Comparison of ENCODE assay signal across 35 mouse cellular contexts in the genomic region with DNA sequence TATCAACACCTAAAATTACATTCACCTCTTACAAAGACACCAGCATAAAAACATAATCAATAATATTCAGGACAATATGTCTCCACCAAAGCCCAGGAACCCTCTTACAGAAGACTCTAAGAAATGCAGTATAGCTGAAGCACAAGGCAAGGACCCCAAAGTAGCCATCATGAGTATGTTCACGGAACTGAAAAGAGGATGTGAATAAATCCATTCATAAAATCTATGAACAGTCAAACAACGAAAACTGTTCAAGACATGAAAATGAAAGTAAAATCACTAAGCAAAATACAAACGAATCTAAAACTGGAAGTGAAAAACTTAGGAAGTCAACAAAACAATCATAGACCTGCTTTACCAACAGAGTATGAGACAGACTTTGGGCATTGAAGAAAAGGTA. TPM values are rescaled to one million over a fixed set of nuclear protein-coding genes. Genes with fewer than 3 reads are reported as not detected.
DNase-seq lines count a peak whose midpoint lies in the region; ATAC-seq and TF ChIP-seq lines count a peak whose summit lies in the region.
"Had no signal": no experiment of that assay in that cellular context is flagged by ENCODE, and none has a peak within 500 bp of the region (broad histone marks: within the 10 kb centered on the region; RNA-seq: fewer than 3 reads in every experiment).

No protein-coding gene starts in this region.

- WGBS in liver, adult 2 months = 63% methylated on average over 3 of the region's 3 CpGs
- WGBS in liver, embryonic 11.5 days = 74% methylated on average over 3 of the region's 3 CpGs
- 70% methylated on average over 3 of the region's 3 CpGs for WGBS in kidney, adult 2 months
- 87% methylated on average over 3 of the region's 3 CpGs for WGBS in forebrain, embryonic 12.5 days

- no peak for TF ChIP-seq CTCF in liver, adult 2 months (IDR thresholded peaks at IDR 0.05; ENCODE audit: low read depth, low read length)
- TF ChIP-seq CTCF in kidney, adult 2 months (conservative IDR thresholded peaks at IDR 0.05; ENCODE audit: insufficient read depth, insufficient read length, low read depth, low read length) = no peak

- no peak overlapping the region for H3K27ac ChIP-seq in liver, adult 2 months (replicated peaks; ENCODE audit: insufficient read depth, low read depth, low read length)
- H3K27ac ChIP-seq in liver, embryonic 11.5 days (ENCODE audit: low read depth, low read length) = no peak overlapping the region
- no peak overlapping the region for H3K27ac ChIP-seq in kidney, adult 2 months (ENCODE audit: insufficient read depth, low read depth, low read length)
- no peak overlapping the region for H3K27ac ChIP-seq in forebrain, embryonic 12.5 days
- H3K27ac ChIP-seq: embryonic facial prominence, embryonic 13.5 days; forebrain, embryonic 10.5 days; heart, embryonic 10.5 days; heart, embryonic 15.5 days; hindbrain, embryonic 12.5 days; hindbrain, postnatal 0 days; kidney, embryonic 15.5 days; layer of hippocampus, adult 2 months; liver, embryonic 14.5 days; midbrain, embryonic 12.5 days; neural tube, embryonic 13.5 days; stomach, embryonic 15.5 days had no signal

- H3K4me3 ChIP-seq in liver, adult 2 months (ENCODE audit: insufficient read depth, low read depth, low read length) = no peak overlapping the region
- no peak overlapping the region for H3K4me3 ChIP-seq in liver, embryonic 11.5 days (ENCODE audit: low read depth, low read length)
- H3K4me3 ChIP-seq in kidney, adult 2 months (ENCODE audit: insufficient read depth, low read depth, low read length) = no peak overlapping the region
- no peak overlapping the region for H3K4me3 ChIP-seq in forebrain, embryonic 12.5 days (replicated peaks)
- H3K4me3 ChIP-seq: embryonic facial prominence, embryonic 13.5 days; forebrain, embryonic 10.5 days; heart, embryonic 10.5 days; heart, embryonic 15.5 days; hindbrain, embryonic 12.5 days; kidney, embryonic 15.5 days; layer of hippocampus, adult 2 months; megakaryocyte, embryonic 14.5 days; midbrain, embryonic 12.5 days; neural tube, embryonic 13.5 days; stomach, embryonic 15.5 days had no signal

- DNase-seq in liver, adult 2 months (ENCODE audit: extremely low read depth, low read depth, low spot score) = peak; percentile 22
- no peak for DNase-seq in liver, embryonic 11.5 days (ENCODE audit: low spot score)
- DNase-seq in kidney, adult 2 months = no peak
- no peak for DNase-seq in frontal cortex, postnatal 10 days (ENCODE audit: low spot score in 2 of 2)
- no peak for DNase-seq in urinary bladder, postnatal 4 days (ENCODE audit: low spot score in 2 of 2)
- DNase-seq: adrenal gland, adult 8-10 months; cerebellum, adult 9-11 months; kidney, adult 11 months; kidney, postnatal 36 days; layer of hippocampus, postnatal 36 days; left cerebral cortex, postnatal 4 days; lung, adult 2 months; lung, postnatal 10 days; right cerebral cortex, postnatal 14 days had no signal

- no peaks in the 10 kb centered on the region for H3K36me3 ChIP-seq in liver, adult 2 months (ENCODE audit: control insufficient read depth, insufficient read depth, low read length)
- no peaks in the 10 kb centered on the region for H3K36me3 ChIP-seq in liver, embryonic 11.5 days (ENCODE audit: control insufficient read depth, insufficient read depth, low read length)
- no peaks in the 10 kb centered on the region for H3K36me3 ChIP-seq in kidney, adult 2 months (ENCODE audit: control insufficient read depth, insufficient read depth, low read length)
- no peaks in the 10 kb centered on the region for H3K36me3 ChIP-seq in forebrain, embryonic 12.5 days (replicated peaks)
- H3K36me3 ChIP-seq: embryonic facial prominence, embryonic 13.5 days; forebrain, embryonic 10.5 days; heart, embryonic 10.5 days; heart, embryonic 15.5 days; hindbrain, embryonic 12.5 days; kidney, embryonic 15.5 days; midbrain, embryonic 12.5 days; neural tube, embryonic 13.5 days; stomach, embryonic 15.5 days had no signal

- no peaks in the 10 kb centered on the region for H3K9me3 ChIP-seq in liver, embryonic 11.5 days (ENCODE audit: control insufficient read depth, low read length)
- no peaks in the 10 kb centered on the region for H3K9me3 ChIP-seq in forebrain, embryonic 12.5 days
- H3K9me3 ChIP-seq: embryonic facial prominence, embryonic 13.5 days; forebrain, embryonic 10.5 days; heart, embryonic 10.5 days; heart, embryonic 15.5 days; hindbrain, embryonic 12.5 days; kidney, embryonic 15.5 days; megakaryocyte, embryonic 14.5 days; midbrain, embryonic 12.5 days; neural tube, embryonic 13.5 days; stomach, embryonic 15.5 days had no signal

- H3K79me2 ChIP-seq in liver, adult 2 months (ENCODE audit: control insufficient read depth, insufficient read depth, low read length) = no peaks in the 10 kb centered on the region

- no peak overlapping the region for H3K9ac ChIP-seq in liver, adult 2 months (ENCODE audit: low read depth, low read length)
- no peak overlapping the region for H3K9ac ChIP-seq in liver, embryonic 11.5 days (ENCODE audit: low read depth, low read length)
- H3K9ac ChIP-seq in forebrain, embryonic 12.5 days = no peak overlapping the region
- H3K9ac ChIP-seq: embryonic facial prominence, embryonic 13.5 days; heart, embryonic 15.5 days; hindbrain, embryonic 12.5 days; kidney, embryonic 15.5 days; liver, embryonic 14.5 days; midbrain, embryonic 12.5 days; neural tube, embryonic 13.5 days; stomach, embryonic 15.5 days had no signal

- TF ChIP-seq POLR2A in liver, adult 2 months (IDR thresholded peaks at IDR 0.05; ENCODE audit: extremely low read depth, insufficient read depth, low read length) = no peak
- TF ChIP-seq POLR2A in kidney, adult 2 months (IDR thresholded peaks at IDR 0.05; ENCODE audit: low read depth, low read length) = no peak

- H3K27me3 ChIP-seq in liver, adult 2 months (ENCODE audit: control insufficient read depth, insufficient read depth, low read length) = no peaks in the 10 kb centered on the region
- no peaks in the 10 kb centered on the region for H3K27me3 ChIP-seq in liver, embryonic 11.5 days (replicated peaks; ENCODE audit: control insufficient read depth, insufficient read depth, low read length)
- H3K27me3 ChIP-seq in kidney, adult 2 months (replicated peaks; ENCODE audit: control insufficient read depth, insufficient read depth, low read length) = no peaks in the 10 kb centered on the region
- H3K27me3 ChIP-seq in forebrain, embryonic 12.5 days = no peaks in the 10 kb centered on the region
- H3K27me3 ChIP-seq: embryonic facial prominence, embryonic 13.5 days; heart, embryonic 15.5 days; hindbrain, embryonic 12.5 days; kidney, embryonic 15.5 days; megakaryocyte, embryonic 14.5 days; midbrain, embryonic 12.5 days; neural tube, embryonic 13.5 days; stomach, embryonic 15.5 days had no signal

- no peak for ATAC-seq in liver, embryonic 11.5 days (replicated peaks; ENCODE audit: low FRiP score)
- ATAC-seq in hematopoietic stem cell, adult 5-6 weeks (replicated peaks in 1 of 2; ENCODE audit: insufficient read depth in 1 of 2, low FRiP score in 2 of 2, low TSS enrichment in 1 of 2, low read depth in 1 of 2, poor library complexity in 2 of 2, severe bottlenecking in 2 of 2) = peak; percentile 36 to 59
- ATAC-seq in megakaryocyte progenitor cell, adult 5-6 weeks (replicated peaks; ENCODE audit: poor library complexity) = peak; percentile 72
- ATAC-seq in forebrain, embryonic 12.5 days (ENCODE audit: low FRiP score) = no peak
- ATAC-seq: forebrain, embryonic 16.5 days; hindbrain, postnatal 0 days had no signal

- no peak overlapping the region for H3K4me2 ChIP-seq in liver, embryonic 11.5 days
- H3K4me2 ChIP-seq in forebrain, embryonic 12.5 days = no peak overlapping the region
- H3K4me2 ChIP-seq: embryonic facial prominence, embryonic 13.5 days; heart, embryonic 15.5 days; hindbrain, embryonic 12.5 days; kidney, embryonic 15.5 days; midbrain, embryonic 12.5 days; neural tube, embryonic 13.5 days; stomach, embryonic 15.5 days had no signal

- no peaks in the 10 kb centered on the region for H3K4me1 ChIP-seq in liver, adult 2 months (ENCODE audit: control insufficient read depth, insufficient read depth, low read length)
- H3K4me1 ChIP-seq in liver, embryonic 11.5 days (replicated peaks; ENCODE audit: control insufficient read depth, insufficient read depth, low read length) = no peaks in the 10 kb centered on the region
- H3K4me1 ChIP-seq in kidney, adult 2 months (ENCODE audit: control insufficient read depth, insufficient read depth, low read length) = peaks cover 7% of the 10 kb centered on the region
- H3K4me1 ChIP-seq in forebrain, embryonic 12.5 days = no peaks in the 10 kb centered on the region
- H3K4me1 ChIP-seq: embryonic facial prominence, embryonic 13.5 days; hindbrain, embryonic 12.5 days; midbrain, embryonic 12.5 days; neural tube, embryonic 13.5 days; stomach, embryonic 15.5 days had no signal

RNA-seq across cellular contexts. Expression of a gene that starts 10.2 kb away (rescaled TPM):
- total RNA-seq in liver, adult 2 months (2014; rRNA removed) = 0.28 TPM in 1 of 2 replicates, not detected in the other
- 0.15 TPM in 1 of 2 replicates, not detected in the other for polyA plus RNA-seq in liver, adult 2 months (2012; rRNA removed)
- 0.18 TPM in 1 of 2 replicates, not detected in the other for polyA plus RNA-seq in liver, embryonic 11.5 days (2014; fragmentation: Nextera tagmentation; extraction: Ambion mirVana)
- total RNA-seq in hematopoietic stem cell, adult 5-6 weeks (2017) = not detected in 2 replicates
- total RNA-seq in megakaryocyte progenitor cell, adult 5-6 weeks (2015) = not detected in 2 replicates
- total RNA-seq in megakaryocyte progenitor cell, adult 5-6 weeks (2017) = not detected in 2 replicates
- polyA plus RNA-seq in kidney, adult 2 months (2012; rRNA removed) = 0.11 TPM in 1 of 2 replicates, not detected in the other
- polyA plus RNA-seq in forebrain, embryonic 12.5 days (2016; fragmentation: Nextera tagmentation; extraction: Ambion mirVana) = not detected in 2 replicates
- total RNA-seq: adrenal gland, adult 8-10 months; ES-E14; hindbrain, postnatal 0 days; layer of hippocampus, adult 2 months; left cerebral cortex, postnatal 4 days had no signal
- polyA plus RNA-seq: embryonic facial prominence, embryonic 13.5 days; forebrain, embryonic 10.5 days; forebrain, embryonic 16.5 days; heart, embryonic 10.5 days; hindbrain, embryonic 12.5 days; hindbrain, postnatal 0 days; kidney, embryonic 15.5 days; limb, embryonic 14.5 days; lung, adult 2 months; midbrain, embryonic 12.5 days; midbrain, postnatal 0 days; neural tube, embryonic 13.5 days; small intestine, adult 2 months; stomach, embryonic 15.5 days had no signal

RNA-seq across cellular contexts. Expression of a gene that starts 56.8 kb away (rescaled TPM):
- total RNA-seq in liver, adult 2 months (2014; rRNA removed) = 2.6 and 2.7 TPM in 2 replicates
- polyA plus RNA-seq in liver, adult 2 months (2012; rRNA removed) = 0.33 and 0.60 TPM in 2 replicates
- 3.8 and 6.4 TPM in 2 replicates for polyA plus RNA-seq in liver, embryonic 11.5 days (2014; fragmentation: Nextera tagmentation; extraction: Ambion mirVana)
- 34.6 and 52.6 TPM in 2 replicates for total RNA-seq in hematopoietic stem cell, adult 5-6 weeks (2017)
- 2.7 and 5.7 TPM in 2 replicates for total RNA-seq in megakaryocyte progenitor cell, adult 5-6 weeks (2015)
- total RNA-seq in megakaryocyte progenitor cell, adult 5-6 weeks (2017) = 2.2 and 8.1 TPM in 2 replicates
- 6.1 and 7.1 TPM in 2 replicates for polyA plus RNA-seq in kidney, adult 2 months (2012; rRNA removed)
- 0.49 and 0.52 TPM in 2 replicates for polyA plus RNA-seq in forebrain, embryonic 12.5 days (2016; fragmentation: Nextera tagmentation; extraction: Ambion mirVana)

RNA-seq across cellular contexts. Expression of a gene that starts 57.2 kb away (rescaled TPM):
- total RNA-seq in liver, adult 2 months (2014; rRNA removed) = 6.7 and 11.2 TPM in 2 replicates
- 4.7 and 5.1 TPM in 2 replicates for polyA plus RNA-seq in liver, adult 2 months (2012; rRNA removed)
- 10.1 and 11.0 TPM in 2 replicates for polyA plus RNA-seq in liver, embryonic 11.5 days (2014; fragmentation: Nextera tagmentation; extraction: Ambion mirVana)
- total RNA-seq in hematopoietic stem cell, adult 5-6 weeks (2017) = 253 and 288 TPM in 2 replicates
- 432 and 510 TPM in 2 replicates for total RNA-seq in megakaryocyte progenitor cell, adult 5-6 weeks (2015)
- 500 and 560 TPM in 2 replicates for total RNA-seq in megakaryocyte progenitor cell, adult 5-6 weeks (2017)
- 6.9 and 7.7 TPM in 2 replicates for polyA plus RNA-seq in kidney, adult 2 months (2012; rRNA removed)
- polyA plus RNA-seq in forebrain, embryonic 12.5 days (2016; fragmentation: Nextera tagmentation; extraction: Ambion mirVana) = 0.33 and 0.51 TPM in 2 replicates

Comparison
In these comparisons a context has a peak if more than half of its experiments do, and no peak if none do; other contexts are left out.
1. ATAC-seq: peak in hematopoietic stem cell, adult 5-6 weeks (2 of 2) and megakaryocyte progenitor cell, adult 5-6 weeks (single experiment); none in liver, embryonic 11.5 days (single experiment) and forebrain, embryonic 12.5 days (single experiment).